Mouse (Mus musculus): Measurements from ENCODE around the gene H2afj. TPM values are rescaled to one million over a fixed set of nuclear protein-coding genes. Genes with fewer than 3 reads are reported as not detected.

Gene H2afj
- total RNA-seq, 2 experiments from 2014 or later: 69.6 to 72.3 TPM

- peak within 1 kb of the TSS; percentile 43 for H3K4me3 ChIP-seq
- TF ChIP-seq CTCF (conservative IDR thresholded peaks at IDR 0.05): no peak
- no peak for DNase-seq (ENCODE audit: low spot score in 2 of 2)
- H3K27ac ChIP-seq: peak within 1 kb of the TSS; percentile 84
Observed at GRCm38 (mm10) chr6:136835352-136835751, 27.3 kb downstream of the H2afj start, which contains the start of gene Smco3. Gene Smco3 (minus strand): TSS chr6:136835452.

- DNase-seq (ENCODE audit: low spot score in 2 of 2): no peak
- no peak overlapping the region for H3K4me3 ChIP-seq
- no peak for TF ChIP-seq CTCF (conservative IDR thresholded peaks at IDR 0.05)
- H3K27ac ChIP-seq: no peak overlapping the region
Observed at GRCm38 (mm10) chr6:136837323-136837722, 29.3 kb downstream of the H2afj start.

GRCm38 (mm10) chr6:136844903-136845302, 36.9 kb downstream of the H2afj start:
- H3K4me3 ChIP-seq: no peak overlapping the region
- TF ChIP-seq CTCF (conservative IDR thresholded peaks at IDR 0.05): no peak
- H3K27ac ChIP-seq: peak overlapping the region; percentile 76; the same call in 1 of the 2 replicates
- no peak for DNase-seq (ENCODE audit: low spot score in 2 of 2)

- TF ChIP-seq CTCF (conservative IDR thresholded peaks at IDR 0.05): no peak
- H3K27ac ChIP-seq: peak overlapping the region; percentile 76
- DNase-seq (ENCODE audit: low spot score in 2 of 2): no peak
Observed at GRCm38 (mm10) chr6:136845706-136846480, 37.8 kb downstream of the H2afj start.

GRCm38 (mm10) chr6:136847267-136847666, 39.2 kb downstream of the H2afj start:
- no peak for TF ChIP-seq CTCF (conservative IDR thresholded peaks at IDR 0.05)
- DNase-seq (ENCODE audit: low spot score in 2 of 2): no peak
- Histone ChIP-seq H3K4me3 (no peak overlapping the region), H3K27ac (0 out of 2 replicates have a peak overlapping the region, but pooled peaks have one; percentile 4)

More at GRCm38 (mm10) chr6:136845706-136846480, 37.8 kb downstream of the H2afj start:
- no peak overlapping the region for H3K4me3 ChIP-seq

GRCm38 (mm10) chr6:136847790-136848189, 39.7 kb downstream of the H2afj start:
- peak; percentile 85 for TF ChIP-seq CTCF (conservative IDR thresholded peaks at IDR 0.05)
- Histone ChIP-seq H3K4me3 (no peak overlapping the region), H3K27ac (no peak overlapping the region)
- peak in 1 of 2 experiments; percentile 50 for DNase-seq (ENCODE audit: low spot score in 2 of 2)

- H3K4me3 ChIP-seq: no peak overlapping the region
- no peak for DNase-seq (ENCODE audit: low spot score in 2 of 2)
- TF ChIP-seq CTCF (conservative IDR thresholded peaks at IDR 0.05): no peak
- H3K27ac ChIP-seq: no peak overlapping the region
Observed at GRCm38 (mm10) chr6:136848399-136848798, 40.4 kb downstream of the H2afj start.

GRCm38 (mm10) chr6:136848971-136849370, 40.9 kb downstream of the H2afj start:
- TF ChIP-seq CTCF (conservative IDR thresholded peaks at IDR 0.05): no peak
- no peak overlapping the region for H3K27ac ChIP-seq
- H3K4me3 ChIP-seq: no peak overlapping the region
- no peak for DNase-seq (ENCODE audit: low spot score in 2 of 2)

GRCm38 (mm10) chr6:136850267-136850666, 42.2 kb downstream of the H2afj start:
- no peak for TF ChIP-seq CTCF (conservative IDR thresholded peaks at IDR 0.05)
- Histone ChIP-seq H3K27ac (no peak overlapping the region), H3K4me3 (no peak overlapping the region)
- DNase-seq (ENCODE audit: low spot score in 2 of 2): no peak

- Histone ChIP-seq H3K4me3 (no peak overlapping the region), H3K27ac (no peak overlapping the region)
- no peak for DNase-seq (ENCODE audit: low spot score in 2 of 2)
- no peak for TF ChIP-seq CTCF (conservative IDR thresholded peaks at IDR 0.05)
Observed at GRCm38 (mm10) chr6:136852348-136852747, 44.3 kb downstream of the H2afj start.

- no peak for DNase-seq (ENCODE audit: low spot score in 2 of 2)
- Histone ChIP-seq H3K4me3 (no peak overlapping the region), H3K27ac (no peak overlapping the region)
- TF ChIP-seq CTCF (conservative IDR thresholded peaks at IDR 0.05): no peak
Observed at GRCm38 (mm10) chr6:136852762-136853161, 44.7 kb downstream of the H2afj start.

GRCm38 (mm10) chr6:136854361-136854781, 46.3 kb downstream of the H2afj start:
- no peak overlapping the region for H3K27ac ChIP-seq
- TF ChIP-seq CTCF (conservative IDR thresholded peaks at IDR 0.05): no peak
- H3K4me3 ChIP-seq: no peak overlapping the region
- no peak for DNase-seq (ENCODE audit: low spot score in 2 of 2)

- no peak for TF ChIP-seq CTCF (conservative IDR thresholded peaks at IDR 0.05)
- H3K27ac ChIP-seq: no peak overlapping the region
- DNase-seq (ENCODE audit: low spot score in 2 of 2): no peak
- H3K4me3 ChIP-seq: no peak overlapping the region
Observed at GRCm38 (mm10) chr6:136855183-136855582, 47.1 kb downstream of the H2afj start.
